Mouse (Mus musculus): ENCODE data around the gene Scd4. TPM values are rescaled to one million over a fixed set of nuclear protein-coding genes. Genes with fewer than 3 reads are reported as not detected.
A peak's percentile ranks its signal among the peaks of the same experiment; 100 is the strongest.
"Not testable (repeated sequence)": the region's sequence is repeated elsewhere in the genome, so short reads cannot be mapped to it uniquely, and the experiment has no call there.

Gene Scd4
- total RNA-seq, 2 experiments from 2014 or later = 4.3 to 7.8 TPM

DNA sequence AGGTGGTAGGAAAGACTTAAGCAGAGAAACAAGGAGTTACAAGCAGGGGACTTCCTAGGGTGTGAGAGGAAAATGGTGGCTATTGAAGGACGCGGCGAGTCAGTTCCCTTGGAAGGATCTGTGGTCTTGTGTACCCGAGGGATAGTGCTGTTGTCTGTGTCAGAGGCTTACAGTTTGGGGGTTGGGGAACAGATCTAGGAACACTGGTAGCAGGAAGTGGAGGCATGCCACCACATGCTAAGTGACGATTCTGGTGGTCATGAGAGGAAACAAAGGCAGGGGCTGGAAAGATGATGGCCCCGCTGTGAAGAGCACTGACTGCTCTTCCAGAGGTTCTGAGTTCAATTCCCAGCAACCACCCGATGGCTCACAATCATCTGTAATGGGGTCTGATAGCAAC lies 32.4 kb upstream of the Scd4 start:
- no peak for DNase-seq

DNA sequence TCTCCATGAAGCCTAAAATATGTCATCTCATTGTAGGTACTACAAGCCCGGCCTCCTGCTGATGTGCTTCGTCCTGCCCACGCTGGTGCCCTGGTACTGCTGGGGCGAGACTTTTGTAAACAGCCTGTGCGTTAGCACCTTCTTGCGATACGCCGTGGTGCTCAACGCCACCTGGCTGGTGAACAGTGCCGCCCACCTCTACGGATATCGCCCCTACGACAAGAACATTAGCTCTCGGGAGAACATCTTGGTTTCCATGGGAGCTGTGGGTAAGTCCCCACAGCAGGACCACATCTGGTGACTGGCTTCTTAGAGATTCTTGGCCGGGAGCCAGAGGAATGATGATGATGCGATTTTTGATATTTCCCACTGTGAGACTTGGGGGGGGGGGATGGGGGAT lies 31.7 kb upstream of the Scd4 start:
- no peak for DNase-seq

GRCm38 (mm10) chr19:44301671-44302305 lies 31.1 kb upstream of the Scd4 start:
- no peak for DNase-seq

DNA sequence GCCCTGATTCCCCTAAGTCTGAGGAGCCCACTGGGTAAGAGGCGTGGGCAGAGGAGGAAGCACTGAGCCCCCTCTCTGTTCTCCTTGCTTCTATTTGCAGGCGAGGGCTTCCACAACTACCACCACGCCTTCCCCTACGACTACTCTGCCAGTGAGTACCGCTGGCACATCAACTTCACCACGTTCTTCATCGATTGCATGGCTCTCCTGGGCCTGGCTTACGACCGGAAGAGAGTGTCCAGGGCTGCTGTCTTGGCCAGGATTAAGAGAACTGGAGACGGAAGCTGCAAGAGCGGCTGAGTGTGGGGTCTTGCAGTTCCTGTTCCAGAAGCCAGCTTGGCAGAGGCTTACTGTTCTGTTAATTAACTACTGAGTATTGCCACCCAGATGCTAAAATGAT lies 30.0 kb upstream of the Scd4 start:
- no peak for DNase-seq

GRCm38 (mm10) chr19:44303502-44303901 lies 29.4 kb upstream of the Scd4 start:
- DNase-seq = no peak

GRCm38 (mm10) chr19:44304419-44304818 lies 28.5 kb upstream of the Scd4 start:
- no peak for DNase-seq

DNA sequence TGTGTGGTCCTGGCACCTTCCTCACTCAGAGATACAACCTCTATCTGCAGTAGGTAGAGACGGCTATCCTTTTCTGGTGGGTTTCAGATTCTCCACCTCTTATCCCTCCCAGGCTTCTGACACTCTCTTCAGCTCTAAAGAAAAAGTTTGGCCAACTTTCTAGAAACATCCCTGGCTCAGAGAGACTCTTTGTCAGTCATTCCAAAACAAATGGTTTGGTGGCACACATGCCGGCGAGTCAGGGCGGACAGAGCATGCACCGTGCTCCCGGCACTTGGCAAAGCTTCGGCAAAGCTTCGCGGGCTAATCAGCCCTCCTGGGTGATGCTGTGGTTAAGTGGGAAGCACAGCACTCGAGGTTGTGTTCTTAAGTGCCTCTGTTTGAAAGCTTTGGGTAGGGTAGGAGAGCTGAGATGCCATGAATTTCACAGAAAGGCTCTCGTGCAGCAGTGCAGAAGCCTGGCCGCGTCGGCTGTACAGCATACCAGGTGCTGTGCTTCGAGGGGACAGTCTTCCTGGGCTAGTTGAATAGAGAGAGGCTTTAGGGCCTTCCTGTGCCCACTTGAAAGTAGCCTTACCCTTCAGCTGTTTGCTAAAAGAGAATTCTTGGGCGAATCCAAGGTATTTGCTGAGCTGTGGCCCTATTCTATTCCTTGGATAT lies 27.9 kb upstream of the Scd4 start:
- no peak for DNase-seq

DNA sequence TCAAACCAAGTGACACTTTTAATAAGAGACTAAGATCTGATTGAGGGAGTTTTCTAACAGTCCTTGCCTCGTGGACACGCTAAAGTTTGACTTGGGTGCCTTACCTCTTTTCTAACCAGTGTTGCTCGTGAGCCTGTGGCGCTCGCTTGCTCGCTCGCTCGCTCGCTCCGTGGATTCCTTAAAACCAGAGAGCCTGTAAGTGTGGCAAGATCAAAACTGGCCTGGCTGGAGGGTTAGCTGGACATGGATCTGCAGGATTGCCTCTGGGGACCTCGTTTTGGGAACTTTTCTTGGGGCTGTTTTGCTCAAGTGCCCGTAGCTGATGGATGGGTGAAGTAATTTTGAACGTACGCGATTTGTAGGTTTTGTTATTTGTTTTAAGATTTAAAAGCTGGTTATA lies 27.2 kb upstream of the Scd4 start:
- DNase-seq = no peak

- no peak for DNase-seq
These were observed 26.7 kb upstream of the Scd4 start for GRCm38 (mm10) chr19:44306171-44306570.

DNA sequence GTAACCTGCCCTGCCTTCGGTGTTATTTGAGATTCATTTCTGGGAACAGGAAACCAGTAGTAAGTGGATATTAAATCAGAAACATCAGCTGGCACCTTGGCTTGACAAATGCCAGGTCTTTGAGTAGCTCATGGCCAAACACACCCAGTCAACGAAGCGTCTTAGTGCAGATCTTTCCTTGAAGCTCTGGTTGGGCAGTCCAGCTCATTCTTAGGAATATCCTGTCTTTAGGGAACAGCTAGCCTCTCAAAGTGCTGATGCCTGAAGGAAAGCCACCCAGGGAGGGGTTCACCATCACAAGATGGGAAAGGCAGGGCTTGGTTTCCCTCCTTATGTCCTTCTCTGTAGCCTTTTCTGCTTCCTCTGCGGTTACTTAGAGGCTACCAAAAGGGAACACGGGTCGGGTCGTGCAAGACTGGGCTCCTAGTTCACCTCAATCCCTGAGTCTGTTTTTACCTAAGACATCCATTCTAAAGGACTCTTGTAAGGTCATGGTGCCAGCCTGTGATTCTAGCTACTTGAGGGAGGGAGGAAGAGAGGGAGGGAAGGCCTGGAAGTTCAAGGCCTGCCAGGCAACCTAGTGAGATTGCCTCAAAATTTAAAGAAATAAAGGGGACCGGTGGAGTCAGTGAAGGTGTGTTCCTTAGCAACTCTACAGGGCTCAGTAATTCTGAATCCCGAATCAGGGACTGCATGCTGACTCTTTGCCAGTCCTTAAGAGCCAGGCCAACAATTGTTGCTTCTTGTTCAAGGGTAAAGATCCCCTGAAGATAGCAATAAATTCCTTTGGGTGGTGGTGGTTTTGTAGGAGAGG lies 25.6 kb upstream of the Scd4 start:
- DNase-seq = no peak

- no peak for DNase-seq
These were observed 24.9 kb upstream of the Scd4 start for GRCm38 (mm10) chr19:44307915-44308470.

- no peak for DNase-seq
These were observed 24.2 kb upstream of the Scd4 start for GRCm38 (mm10) chr19:44308611-44309246.

DNA sequence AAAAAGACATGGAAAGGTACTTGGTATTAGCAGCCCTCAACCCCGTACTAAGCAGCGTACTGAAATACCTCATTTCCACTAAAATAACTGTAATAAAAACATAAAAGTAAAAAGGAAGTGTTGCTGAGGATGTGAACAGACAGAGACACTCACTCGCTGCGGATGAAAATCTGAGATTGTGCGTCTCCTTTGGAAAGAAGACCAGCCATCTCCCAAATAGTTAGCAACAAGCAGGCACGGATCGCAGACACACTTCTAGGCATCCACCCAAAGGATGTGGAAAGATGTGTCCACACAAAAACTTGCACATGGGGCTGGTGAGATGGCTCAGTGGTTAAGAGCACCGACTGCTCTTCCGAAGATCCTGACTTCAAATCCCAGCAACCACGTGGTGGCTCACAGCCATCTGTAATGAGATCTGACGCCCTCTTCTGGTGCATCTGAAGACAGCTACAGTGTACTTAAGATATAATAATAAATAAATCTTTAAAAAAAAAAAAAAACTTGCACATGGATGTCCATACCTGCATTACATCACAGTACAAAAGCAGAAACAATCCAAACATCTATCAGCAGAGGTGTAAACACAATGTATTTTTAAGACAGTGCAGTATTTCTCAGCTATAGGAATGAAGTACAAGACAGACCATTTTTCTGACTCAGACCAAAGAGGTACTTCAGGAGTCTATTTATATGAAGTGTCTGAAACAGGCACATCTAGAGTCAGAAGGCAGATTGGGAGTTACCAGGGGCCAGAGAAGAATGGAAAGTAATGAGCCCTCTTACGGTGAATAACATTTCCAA lies 23.3 kb upstream of the Scd4 start:
- DNase-seq = no peak

DNA sequence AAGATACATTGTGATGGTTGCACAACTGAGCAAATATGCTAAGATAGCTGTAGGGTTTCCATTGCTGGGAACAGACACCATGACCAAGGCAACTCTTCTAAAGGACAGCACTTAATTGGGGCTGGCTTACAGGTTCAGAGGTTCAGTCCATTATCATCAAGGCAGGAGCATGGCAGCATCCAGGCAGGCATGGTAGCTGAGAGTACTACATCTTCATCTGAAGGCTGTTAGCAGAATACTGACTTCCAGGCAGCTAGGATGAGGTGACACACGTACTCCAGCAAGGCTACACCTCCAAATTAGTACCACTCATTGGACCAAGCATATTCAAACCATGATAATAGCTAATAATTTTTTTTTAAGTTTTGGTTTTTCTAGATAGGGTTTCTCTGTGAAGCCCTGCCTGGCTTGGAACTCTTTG lies 22.7 kb upstream of the Scd4 start:
- DNase-seq = not testable (repeated sequence)

DNA sequence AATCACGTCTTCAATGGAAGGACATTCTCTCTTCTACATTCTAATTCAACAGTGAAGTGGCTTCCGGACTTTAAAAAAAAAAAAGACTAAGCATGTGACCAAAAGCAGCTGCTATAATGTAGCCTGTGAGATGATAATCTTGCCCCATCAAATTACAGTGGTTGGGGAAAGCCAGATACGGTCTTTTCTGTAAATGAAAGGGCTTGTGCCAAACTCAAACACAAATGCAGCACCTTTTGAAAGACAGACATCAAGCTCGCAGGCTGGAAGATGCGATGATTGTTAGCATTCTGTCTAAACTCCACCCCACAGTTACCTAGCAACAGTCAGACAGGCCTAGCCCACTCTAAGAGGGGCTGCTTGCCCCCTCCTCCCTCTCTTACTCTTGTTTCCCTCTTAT lies 22.1 kb upstream of the Scd4 start:
- no peak for DNase-seq

DNA sequence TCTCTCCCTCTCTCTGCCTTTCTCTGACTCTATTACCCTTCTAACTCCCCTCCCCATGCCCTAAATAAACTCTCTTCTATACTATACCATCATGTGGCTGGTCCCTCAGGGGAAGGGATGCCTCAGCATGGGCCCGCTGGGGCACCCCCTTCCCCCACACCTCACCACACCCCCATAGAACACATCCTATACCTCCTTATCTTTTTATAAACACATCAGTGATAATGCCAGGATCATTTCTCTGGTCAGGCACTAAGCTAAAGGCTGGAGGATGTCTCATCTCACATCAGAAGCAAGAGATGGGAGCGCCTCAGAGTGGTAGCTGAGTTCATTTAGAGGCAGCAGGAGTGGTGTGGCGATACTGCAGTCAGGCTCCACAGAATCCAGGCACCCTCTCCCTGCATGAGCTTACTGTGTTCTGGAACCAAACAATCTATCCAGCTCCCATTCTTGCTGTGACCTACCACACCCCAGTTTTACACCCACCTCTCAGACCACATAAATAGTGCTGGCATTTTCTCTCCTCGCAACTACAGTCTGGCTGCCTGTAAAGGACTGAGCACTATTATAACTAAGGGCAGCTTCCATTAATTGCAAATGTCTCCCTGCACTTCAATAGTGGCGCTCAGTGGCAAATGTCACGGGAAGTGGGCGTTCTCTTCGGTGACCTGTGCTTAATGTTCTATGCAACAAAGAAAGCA lies 21.4 kb upstream of the Scd4 start:
- no peak for DNase-seq

GRCm38 (mm10) chr19:44312007-44312360 lies 20.9 kb upstream of the Scd4 start:
- peak in 1 of 2 experiments; percentile 23 for DNase-seq

- peak in 1 of 2 experiments; percentile 12 for DNase-seq
These were observed 19.8 kb upstream of the Scd4 start for GRCm38 (mm10) chr19:44313066-44313465.

DNA sequence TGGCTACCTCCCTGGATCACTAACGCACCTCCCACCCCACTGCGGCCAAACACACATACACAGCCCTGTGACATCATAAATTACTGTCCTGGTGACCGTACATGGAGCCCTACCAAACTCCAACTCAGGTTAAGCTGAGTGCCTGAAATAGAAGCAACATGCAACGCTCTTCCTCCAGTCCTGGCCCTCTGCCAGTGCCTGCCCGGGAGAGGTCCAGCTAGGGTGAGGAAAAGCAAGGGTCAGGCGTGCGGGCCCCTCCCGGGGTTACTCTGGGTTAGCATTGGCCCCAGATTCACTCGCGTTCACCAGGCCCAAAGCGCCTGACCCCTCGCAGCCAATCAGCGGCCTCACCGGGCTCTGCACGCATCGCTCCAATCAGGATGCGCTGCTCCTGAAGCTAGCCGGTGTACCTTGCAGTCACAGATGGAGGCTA lies 18.5 kb upstream of the Scd4 start:
- peak; percentile 92 to 95 for DNase-seq

DNA sequence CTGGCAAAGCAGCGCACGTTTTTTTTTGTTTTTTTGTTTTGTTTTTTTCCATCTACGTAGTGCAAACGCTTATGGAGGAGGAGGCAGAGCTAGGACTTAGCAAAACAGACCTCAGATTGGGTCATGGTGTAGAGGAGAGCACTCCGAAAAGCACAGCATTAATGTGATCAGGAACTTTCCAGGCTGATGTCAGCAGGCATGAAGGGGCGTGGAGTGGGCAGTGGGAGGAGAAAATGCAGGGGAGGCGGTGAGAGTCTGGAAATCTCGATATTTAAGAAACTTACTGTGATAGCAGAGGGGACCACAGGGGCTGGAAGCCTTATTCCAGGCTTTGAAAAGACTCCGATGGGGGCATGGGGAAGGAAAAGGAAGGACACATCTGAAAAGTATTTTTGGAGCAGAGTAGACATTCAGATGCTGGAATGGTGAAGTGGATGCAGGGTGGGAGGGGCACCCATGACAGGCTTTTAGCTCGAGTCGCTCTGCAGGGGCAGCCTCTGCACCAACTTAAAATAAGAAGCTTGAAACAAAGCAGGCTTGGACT lies 17.9 kb upstream of the Scd4 start:
- peak; percentile 75 to 84 for DNase-seq
